Mouse (Mus musculus) neural tube, embryonic 11.5 days (tissue): ENCODE results near the gene Gm20695. TPM values are rescaled to one million over a fixed set of nuclear protein-coding genes. Genes with fewer than 3 reads are reported as not detected.
"Not testable (repeated sequence)": the region's sequence is repeated elsewhere in the genome, so short reads cannot be mapped to it uniquely, and the experiment has no call there.

Source experiments
- ATAC-seq: fragments of 200-750 bp; cut with Nextera tagmentation; 2 replicates; pipeline ENCODE4 v1.8.0; 2017; ENCODE audit warnings: moderate number of reproducible peaks, mild to moderate bottlenecking, moderate TSS enrichment, moderate library complexity; ENCODE audit not compliant: insufficient read depth, low FRiP score, low TSS enrichment
- DNase-seq: peaks from one replicate; pipeline ENCODE4 v3.0.0-alpha.2; 2015; ENCODE audit warnings: low spot score
- H3K27ac ChIP-seq: fragments of 300-500 bp; sonication (generic); 2 replicates; pipeline ENCODE4 v1.5.1; 2014; ENCODE audit warnings: low read depth, mild to moderate bottlenecking, low read length
- H3K27me3 ChIP-seq: fragments of 300-500 bp; sonication (generic); 2 replicates; pipeline ENCODE4 v1.6.1; 2014; ENCODE audit warnings: mild to moderate bottlenecking, low read length, mixed read lengths; ENCODE audit not compliant: control insufficient read depth, insufficient read depth
- H3K36me3 ChIP-seq: fragments of 300-500 bp; sonication (generic); 2 replicates; pipeline ENCODE4 v1.6.1; 2014; ENCODE audit warnings: mild to moderate bottlenecking, low read length, moderate library complexity, mixed read lengths; ENCODE audit not compliant: control insufficient read depth, insufficient read depth
- H3K4me1 ChIP-seq: fragments of 300-500 bp; sonication (generic); 2 replicates; pipeline ENCODE4 v1.6.1; 2014; ENCODE audit warnings: low read length, mixed read lengths; ENCODE audit not compliant: control insufficient read depth, insufficient read depth
- H3K4me2 ChIP-seq: fragments of 300-500 bp; sonication (generic); 2 replicates; pipeline ENCODE4 v1.6.1; 2014; ENCODE audit warnings: low read depth, mild to moderate bottlenecking, moderate library complexity
- H3K4me3 ChIP-seq: fragments of 300-500 bp; sonication (generic); 2 replicates; pipeline ENCODE4 v1.5.1; 2014; ENCODE audit warnings: low read depth, low read length
- H3K9ac ChIP-seq: fragments of 300-500 bp; sonication (generic); 2 replicates; pipeline ENCODE4 v1.6.1; 2014; ENCODE audit warnings: mild to moderate bottlenecking, low read length
- H3K9me3 ChIP-seq: fragments of 300-500 bp; sonication (generic); 2 replicates; pipeline ENCODE4 v1.6.1; 2016; ENCODE audit warnings: low read length; ENCODE audit not compliant: control insufficient read depth
- WGBS: fragments of 180-500 bp; shearing (Covaris S2); extraction: QIAGEN DNeasy Blood & Tissue Kit; methylation state at CpG from one replicate; pipeline ENCODE4 v1.1.7; 2014; 5-methylcytosine and 5-hydroxymethylcytosine counted together
- polyA plus RNA-seq: library from polyadenylated mRNA; unstranded; fragments of >200 nt; fragmentation: Nextera tagmentation; extraction: Ambion mirVana; gene quantifications from 2 replicates; pipeline ENCODE4 v1.2.1, GENCODE M21; 2014

Gene Gm20695
- polyA plus RNA-seq, 1 experiment from 2014 or later, result not detected

GRCm38 (mm10) chr16:3851301-3851700 lies 33.1 kb upstream of the Gm20695 start:
- not testable (repeated sequence) for H3K27me3 ChIP-seq, H3K4me3 ChIP-seq, ATAC-seq, H3K36me3 ChIP-seq, DNase-seq, H3K27ac ChIP-seq, H3K4me2 ChIP-seq, H3K9me3 ChIP-seq, H3K4me1 ChIP-seq, H3K9ac ChIP-seq
- WGBS, result 86% methylated on average over 11 of the region's 13 CpGs

- Histone ChIP-seq H3K9me3 (no peaks in the 10 kb centered on the region), H3K4me1 (no peaks in the 10 kb centered on the region), H3K27ac (no peak overlapping the region), H3K27me3 (no peaks in the 10 kb centered on the region), H3K9ac (no peak overlapping the region), H3K4me3 (no peak overlapping the region), H3K36me3 (no peaks in the 10 kb centered on the region), H3K4me2 (no peak overlapping the region)
- DNase-seq (no peak), ATAC-seq (no peak)
- WGBS, result 36% methylated on average over 12 of the region's 12 CpGs
Measured at GRCm38 (mm10) chr16:3852586-3852985, 31.9 kb upstream of the Gm20695 start.

GRCm38 (mm10) chr16:3854437-3855182 lies 29.8 kb upstream of the Gm20695 start:
- H3K9me3 ChIP-seq, result no peaks in the 10 kb centered on the region
- no peak overlapping the region for H3K9ac ChIP-seq
- no peaks in the 10 kb centered on the region for H3K4me1 ChIP-seq
- H3K27me3 ChIP-seq, result no peaks in the 10 kb centered on the region
- no peak overlapping the region for H3K4me3 ChIP-seq
- no peak overlapping the region for H3K4me2 ChIP-seq
- no peak overlapping the region for H3K27ac ChIP-seq
- 73% methylated on average over 11 of the region's 11 CpGs for WGBS
- DNase-seq, result no peak
- ATAC-seq, result no peak
- no peaks in the 10 kb centered on the region for H3K36me3 ChIP-seq

GRCm38 (mm10) chr16:3855776-3856175 lies 28.7 kb upstream of the Gm20695 start:
- ATAC-seq (no peak), DNase-seq (no peak)
- H3K4me2 ChIP-seq, result no peak overlapping the region
- no peaks in the 10 kb centered on the region for H3K4me1 ChIP-seq
- H3K36me3 ChIP-seq, result no peaks in the 10 kb centered on the region
- 86% methylated on average over 1 of the region's 1 CpGs for WGBS
- no peak overlapping the region for H3K9ac ChIP-seq
- no peaks in the 10 kb centered on the region for H3K9me3 ChIP-seq
- no peaks in the 10 kb centered on the region for H3K27me3 ChIP-seq
- no peak overlapping the region for H3K4me3 ChIP-seq
- H3K27ac ChIP-seq, result no peak overlapping the region

- Histone ChIP-seq H3K4me1 (no peaks in the 10 kb centered on the region), H3K27me3 (no peaks in the 10 kb centered on the region), H3K4me3 (no peak overlapping the region), H3K9ac (no peak overlapping the region), H3K27ac (no peak overlapping the region), H3K36me3 (no peaks in the 10 kb centered on the region), H3K4me2 (no peak overlapping the region), H3K9me3 (no peaks in the 10 kb centered on the region)
- 93% methylated on average over 4 of the region's 4 CpGs for WGBS
- DNase-seq, result no peak
- no peak for ATAC-seq
Measured at GRCm38 (mm10) chr16:3859254-3859653, 25.2 kb upstream of the Gm20695 start.

GRCm38 (mm10) chr16:3871815-3872214 lies 12.6 kb upstream of the Gm20695 start:
- Histone ChIP-seq H3K36me3 (peaks cover 2% of the 10 kb centered on the region; the same call in 1 of the 2 replicates), H3K27ac (no peak overlapping the region), H3K27me3 (no peaks in the 10 kb centered on the region), H3K4me2 (peak overlapping the region; percentile 73), H3K9me3 (no peaks in the 10 kb centered on the region), H3K4me1 (peaks cover 3% of the 10 kb centered on the region; the same call in 1 of the 2 replicates), H3K4me3 (peak overlapping the region; percentile 52), H3K9ac (peak overlapping the region; percentile 20)
- ATAC-seq (0 out of 2 replicates have a peak, but pooled peaks have one; percentile 1), DNase-seq (no peak)
- 2% methylated on average over 16 of the region's 16 CpGs for WGBS

GRCm38 (mm10) chr16:3872216-3873047 lies 12.0 kb upstream of the Gm20695 start, which contains the start of gene Naa60:
Gene Naa60 (plus strand): TSS chr16:3872375.
- H3K4me2 ChIP-seq, result peak within 1 kb of the TSS; percentile 73
- peak within 1 kb of the TSS; percentile 20 for H3K9ac ChIP-seq
- H3K27ac ChIP-seq, result no peak within 1 kb of the TSS
- peak; percentile 91 for DNase-seq
- H3K36me3 ChIP-seq, result peaks cover 2% of the 10 kb centered on the region; the same call in 1 of the 2 replicates
- ATAC-seq, result peak; percentile 98
- no peaks in the 10 kb centered on the region for H3K27me3 ChIP-seq
- 6% methylated on average over 47 of the region's 47 CpGs for WGBS
- H3K9me3 ChIP-seq, result no peaks in the 10 kb centered on the region
- peak within 1 kb of the TSS; percentile 52 for H3K4me3 ChIP-seq
- peaks cover 3% of the 10 kb centered on the region; the same call in 1 of the 2 replicates for H3K4me1 ChIP-seq

- 91% methylated on average over 4 of the region's 4 CpGs for WGBS
- H3K4me2 ChIP-seq, result no peak overlapping the region
- no peaks in the 10 kb centered on the region for H3K9me3 ChIP-seq
- H3K27ac ChIP-seq, result no peak overlapping the region
- H3K4me3 ChIP-seq, result no peak overlapping the region
- no peak overlapping the region for H3K9ac ChIP-seq
- H3K27me3 ChIP-seq, result no peaks in the 10 kb centered on the region
- ATAC-seq, result no peak
- peaks cover 4% of the 10 kb centered on the region; the same call in 1 of the 2 replicates for H3K36me3 ChIP-seq
- peaks cover 3% of the 10 kb centered on the region; the same call in 1 of the 2 replicates for H3K4me1 ChIP-seq
- DNase-seq, result no peak
Measured at GRCm38 (mm10) chr16:3876346-3876745, 8.1 kb upstream of the Gm20695 start.
